Mouse (Mus musculus) hindbrain, embryonic 13.5 days (tissue): ENCODE measurements at regions not wholly inside any gene's neighbourhood (a gene's known extent, or its start where the extent isn't known, plus 50 kb on each side); places are given as distances from the start of the nearest gene placed in this dataset.

Experiments used
- ATAC-seq: fragments of 200-750 bp; cut with Nextera tagmentation; 2 replicates; pipeline ENCODE4 v1.8.0; 2017; ENCODE audit warnings: moderate TSS enrichment; ENCODE audit not compliant: low FRiP score
- H3K27ac ChIP-seq: fragments of 300-500 bp; sonication (generic); 2 replicates; pipeline ENCODE4 v1.5.1; 2015; ENCODE audit warnings: inconsistent platforms, mild to moderate bottlenecking, moderate library complexity
- H3K27me3 ChIP-seq: fragments of 300-500 bp; sonication (generic); 2 replicates; pipeline ENCODE4 v1.6.1; 2015; ENCODE audit warnings: mild to moderate bottlenecking, inconsistent platforms
- H3K36me3 ChIP-seq: fragments of 300-500 bp; sonication (generic); 2 replicates; pipeline ENCODE4 v1.6.1; 2015; ENCODE audit warnings: mild to moderate bottlenecking, inconsistent platforms
- H3K4me1 ChIP-seq: fragments of 300-500 bp; sonication (generic); replicated peaks from 2 replicates; pipeline ENCODE4 v1.6.1; 2015; ENCODE audit warnings: inconsistent platforms
- H3K4me2 ChIP-seq: fragments of 300-500 bp; sonication (generic); 2 replicates; pipeline ENCODE4 v1.6.1; 2015; ENCODE audit warnings: inconsistent platforms, mild to moderate bottlenecking, moderate library complexity
- H3K4me3 ChIP-seq: fragments of 300-500 bp; sonication (generic); 2 replicates; pipeline ENCODE4 v1.5.1; 2015; ENCODE audit warnings: mild to moderate bottlenecking, inconsistent platforms
- H3K9ac ChIP-seq: fragments of 300-500 bp; sonication (generic); 2 replicates; pipeline ENCODE4 v1.6.1; 2015; ENCODE audit warnings: mild to moderate bottlenecking, inconsistent platforms
- H3K9me3 ChIP-seq: fragments of 300-500 bp; sonication (generic); 2 replicates; pipeline ENCODE4 v1.6.1; 2016; ENCODE audit warnings: inconsistent platforms
- WGBS: fragments of 180-500 bp; shearing (Covaris S2); methylation state at CpG from one replicate; pipeline ENCODE4 v1.1.7; 2015; 5-methylcytosine and 5-hydroxymethylcytosine counted together

DNA sequence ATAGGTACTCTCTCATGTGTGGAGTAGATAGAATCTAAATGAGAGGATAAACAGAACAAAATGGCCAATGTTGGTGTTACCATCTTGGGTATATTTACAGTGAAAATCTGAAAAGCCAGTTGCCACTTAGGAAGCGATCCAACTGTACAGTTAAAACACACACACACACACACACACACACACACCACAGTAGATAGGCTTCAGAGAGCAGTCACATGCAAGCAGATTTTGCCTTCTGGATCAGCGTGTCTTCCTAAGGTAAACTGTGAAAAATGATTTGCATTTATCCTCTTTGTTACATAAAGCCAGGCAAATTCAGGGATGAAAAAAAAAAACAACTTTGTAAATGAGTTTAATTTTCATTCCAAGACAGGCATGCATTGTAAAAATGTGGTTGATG, 2917.2 kb upstream of the 5930422O12Rik start:
- H3K4me2 ChIP-seq, result no peak overlapping the region
- no peak overlapping the region for H3K27ac ChIP-seq
- no peak overlapping the region for H3K9ac ChIP-seq
- H3K4me1 ChIP-seq, result no peaks in the 10 kb centered on the region
- no peak overlapping the region for H3K4me3 ChIP-seq
- no peak for ATAC-seq
- H3K9me3 ChIP-seq, result no peaks in the 10 kb centered on the region
- WGBS, result 93% methylated on average over 2 of the region's 2 CpGs
- H3K36me3 ChIP-seq, result no peaks in the 10 kb centered on the region
- no peaks in the 10 kb centered on the region for H3K27me3 ChIP-seq

DNA sequence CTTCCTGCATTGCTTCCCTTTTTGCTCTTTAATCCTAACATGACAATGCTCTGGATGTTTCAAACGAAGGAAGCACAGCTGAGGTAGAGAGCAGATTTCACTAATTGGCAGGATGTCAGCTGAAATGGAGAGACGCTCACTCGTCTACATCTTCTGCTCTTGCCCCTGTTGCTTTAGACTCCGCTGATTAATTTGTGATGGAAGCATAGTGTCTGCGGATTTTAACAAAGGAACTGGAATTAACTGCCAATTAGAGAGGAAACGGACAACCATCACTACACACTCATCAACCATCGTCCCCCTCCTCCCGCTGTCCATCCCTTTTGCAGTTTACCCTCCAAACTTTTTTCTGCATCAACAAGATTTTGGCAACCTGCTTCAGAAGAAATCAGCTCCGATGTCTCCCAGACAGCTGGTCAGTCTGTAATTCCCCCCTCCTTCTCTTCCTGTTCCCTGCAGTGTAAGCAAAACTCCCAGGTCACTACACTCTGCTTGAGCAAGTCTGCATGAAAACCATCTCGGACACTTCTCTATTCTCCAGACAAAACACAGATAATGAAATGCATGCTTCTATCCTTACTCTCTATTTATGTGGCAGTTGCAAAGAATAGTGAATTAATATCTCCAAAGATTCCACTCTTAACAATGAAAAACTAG, 2905.6 kb upstream of the 5930422O12Rik start:
- Histone ChIP-seq H3K4me1 (0 out of 2 replicates have a peak, but pooled peaks cover 8% of the 10 kb centered on the region), H3K4me3 (no peak overlapping the region), H3K4me2 (no peak overlapping the region), H3K36me3 (no peaks in the 10 kb centered on the region), H3K9ac (no peak overlapping the region), H3K9me3 (no peaks in the 10 kb centered on the region), H3K27me3 (no peaks in the 10 kb centered on the region), H3K27ac (no peak overlapping the region)
- 56% methylated on average over 10 of the region's 10 CpGs for WGBS
- ATAC-seq, result no peak

DNA sequence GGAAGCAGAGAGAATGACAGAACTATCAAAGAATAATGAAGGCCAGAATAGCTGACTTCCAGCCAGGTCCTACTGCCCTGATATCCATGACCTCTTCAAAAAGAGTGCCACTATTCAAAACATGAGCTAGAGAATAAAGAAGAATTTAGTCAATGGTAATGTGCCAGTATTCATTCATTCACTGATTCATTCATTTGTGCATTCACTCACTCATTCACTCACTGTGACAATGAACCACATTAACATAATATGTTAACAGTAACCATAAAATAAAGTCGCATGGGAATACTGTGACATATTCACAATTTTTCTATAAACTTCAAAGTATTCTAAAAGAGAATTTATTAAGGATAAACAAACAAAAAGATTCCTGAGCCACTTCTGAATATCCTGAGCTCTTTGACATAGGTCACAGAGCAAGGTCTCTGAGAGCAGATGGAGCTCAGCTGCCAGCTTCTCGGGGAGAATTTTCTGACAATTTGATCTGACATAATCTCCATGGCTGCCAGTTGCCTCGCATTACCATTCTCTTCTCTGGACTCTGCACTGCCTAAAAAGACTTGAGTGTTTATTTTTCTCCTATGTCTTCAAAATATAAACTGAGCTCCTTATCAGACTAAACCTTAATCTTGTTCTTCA, 2895.5 kb upstream of the 5930422O12Rik start:
- no peaks in the 10 kb centered on the region for H3K9me3 ChIP-seq
- no peaks in the 10 kb centered on the region for H3K4me1 ChIP-seq
- H3K4me2 ChIP-seq, result no peak overlapping the region
- H3K27ac ChIP-seq, result no peak overlapping the region; the same call in 1 of the 2 replicates
- ATAC-seq, result peak; percentile 68; the same call in 1 of the 2 replicates
- H3K9ac ChIP-seq, result no peak overlapping the region
- H3K36me3 ChIP-seq, result no peaks in the 10 kb centered on the region
- no peak overlapping the region for H3K4me3 ChIP-seq
- H3K27me3 ChIP-seq, result no peaks in the 10 kb centered on the region
- WGBS, result 23% methylated on average over 3 of the region's 3 CpGs

GRCm38 (mm10) chr8:30533501-30533870, 2895.0 kb upstream of the 5930422O12Rik start:
- no peak overlapping the region for H3K4me2 ChIP-seq
- H3K9me3 ChIP-seq, result no peaks in the 10 kb centered on the region
- peak; percentile 79; the same call in 1 of the 2 replicates for ATAC-seq
- no peaks in the 10 kb centered on the region for H3K4me1 ChIP-seq
- no peak overlapping the region; the same call in 1 of the 2 replicates for H3K27ac ChIP-seq
- no peak overlapping the region for H3K9ac ChIP-seq
- H3K27me3 ChIP-seq, result no peaks in the 10 kb centered on the region
- H3K36me3 ChIP-seq, result no peaks in the 10 kb centered on the region
- WGBS, result 53% methylated on average over 3 of the region's 3 CpGs
- H3K4me3 ChIP-seq, result no peak overlapping the region

DNA sequence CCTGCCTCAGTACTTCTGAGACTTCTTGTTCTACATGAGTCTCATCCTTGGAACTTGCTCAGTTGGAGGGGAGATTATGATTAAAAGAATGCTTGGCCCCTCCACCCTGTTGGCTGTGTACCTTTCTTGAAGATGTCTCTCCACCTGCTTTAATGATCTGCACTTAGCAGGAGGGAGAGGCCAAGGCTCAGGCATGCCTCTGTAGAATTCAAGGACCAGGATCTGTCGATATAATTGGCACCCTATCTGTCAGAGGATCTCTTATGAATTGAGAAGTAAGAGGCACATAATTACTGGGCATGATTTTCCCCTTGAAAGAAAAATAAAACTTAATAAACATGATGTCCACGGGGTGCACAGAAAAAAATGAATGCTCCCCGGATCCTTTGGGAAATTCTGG, 2893.1 kb upstream of the 5930422O12Rik start:
- Histone ChIP-seq H3K4me1 (no peaks in the 10 kb centered on the region), H3K36me3 (no peaks in the 10 kb centered on the region), H3K27ac (no peak overlapping the region), H3K4me3 (no peak overlapping the region), H3K27me3 (no peaks in the 10 kb centered on the region), H3K9ac (no peak overlapping the region), H3K4me2 (no peak overlapping the region), H3K9me3 (no peaks in the 10 kb centered on the region)
- WGBS, result 55% methylated on average over 3 of the region's 3 CpGs
- ATAC-seq, result no peak

DNA sequence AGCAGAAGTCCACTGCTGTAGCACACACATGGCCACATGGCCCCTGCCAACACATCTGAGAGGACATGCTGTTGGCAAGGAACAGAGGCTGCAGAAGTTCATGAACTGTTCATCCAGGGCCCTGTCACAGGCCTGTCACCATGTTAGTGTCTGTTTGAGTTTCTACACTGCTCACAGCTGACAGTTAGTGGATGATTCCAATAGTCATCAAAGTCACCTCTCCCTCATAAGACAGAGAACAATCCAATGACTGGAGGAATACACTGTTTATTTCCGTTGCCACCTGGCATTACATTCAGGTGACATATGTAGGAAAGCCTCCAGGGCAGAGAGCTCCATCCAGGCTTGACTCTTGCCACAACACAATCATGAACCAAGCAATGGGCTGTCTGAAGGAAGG, 2886.3 kb upstream of the 5930422O12Rik start:
- no peaks in the 10 kb centered on the region for H3K27me3 ChIP-seq
- no peak overlapping the region for H3K9ac ChIP-seq
- H3K9me3 ChIP-seq, result no peaks in the 10 kb centered on the region
- H3K27ac ChIP-seq, result no peak overlapping the region
- H3K4me2 ChIP-seq, result no peak overlapping the region
- 91% methylated on average over 1 of the region's 1 CpGs for WGBS
- ATAC-seq, result no peak
- H3K36me3 ChIP-seq, result no peaks in the 10 kb centered on the region
- H3K4me3 ChIP-seq, result no peak overlapping the region
- no peaks in the 10 kb centered on the region for H3K4me1 ChIP-seq

GRCm38 (mm10) chr8:30547820-30548219, 2880.7 kb upstream of the 5930422O12Rik start:
- H3K4me1 ChIP-seq, result peaks cover 5% of the 10 kb centered on the region; the same call in 1 of the 2 replicates
- no peak overlapping the region for H3K4me2 ChIP-seq
- H3K36me3 ChIP-seq, result no peaks in the 10 kb centered on the region
- 17% methylated on average over 2 of the region's 2 CpGs for WGBS
- no peaks in the 10 kb centered on the region for H3K27me3 ChIP-seq
- 0 out of 2 replicates have a peak overlapping the region, but pooled peaks have one; percentile 41 for H3K27ac ChIP-seq
- H3K4me3 ChIP-seq, result no peak overlapping the region
- H3K9me3 ChIP-seq, result no peaks in the 10 kb centered on the region
- no peak for ATAC-seq
- H3K9ac ChIP-seq, result no peak overlapping the region

GRCm38 (mm10) chr8:30551051-30551450, 2877.5 kb upstream of the 5930422O12Rik start:
- WGBS, result 87% methylated on average over 1 of the region's 1 CpGs
- Histone ChIP-seq H3K4me1 (peaks cover 5% of the 10 kb centered on the region; the same call in 1 of the 2 replicates), H3K4me3 (no peak overlapping the region), H3K9me3 (no peaks in the 10 kb centered on the region), H3K9ac (no peak overlapping the region), H3K27me3 (no peaks in the 10 kb centered on the region), H3K27ac (no peak overlapping the region), H3K4me2 (no peak overlapping the region), H3K36me3 (no peaks in the 10 kb centered on the region)
- ATAC-seq, result no peak

DNA sequence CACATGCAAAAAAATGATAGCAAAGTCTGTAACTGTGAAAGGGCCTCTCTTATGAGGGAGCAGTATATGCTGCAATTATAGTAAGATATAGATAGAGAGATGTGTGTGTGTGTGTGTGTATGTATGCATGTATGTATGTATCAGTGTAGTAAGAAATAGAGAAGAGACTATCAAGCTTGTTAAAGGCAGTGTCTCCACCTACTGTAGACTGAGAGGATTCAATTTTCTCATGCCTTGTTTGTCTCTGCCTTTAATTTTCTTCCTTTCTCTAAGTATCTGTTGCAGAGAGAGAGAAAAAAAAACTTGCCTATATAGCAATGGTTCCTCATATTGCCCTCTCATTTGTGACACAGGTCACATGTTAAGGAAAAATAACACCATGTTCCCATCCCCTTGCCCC, 2871.1 kb upstream of the 5930422O12Rik start:
- Histone ChIP-seq H3K9me3 (no peaks in the 10 kb centered on the region), H3K9ac (no peak overlapping the region), H3K27ac (no peak overlapping the region), H3K4me2 (no peak overlapping the region), H3K4me3 (no peak overlapping the region), H3K27me3 (no peaks in the 10 kb centered on the region), H3K36me3 (no peaks in the 10 kb centered on the region), H3K4me1 (no peaks in the 10 kb centered on the region)
- no peak for ATAC-seq

- Histone ChIP-seq H3K27me3 (no peaks in the 10 kb centered on the region), H3K9ac (no peak overlapping the region), H3K4me2 (no peak overlapping the region), H3K4me1 (no peaks in the 10 kb centered on the region), H3K36me3 (no peaks in the 10 kb centered on the region), H3K27ac (no peak overlapping the region), H3K9me3 (no peaks in the 10 kb centered on the region), H3K4me3 (no peak overlapping the region)
- 76% methylated on average over 8 of the region's 8 CpGs for WGBS
- ATAC-seq, result no peak
Measured at GRCm38 (mm10) chr8:30561323-30562207, 2866.9 kb upstream of the 5930422O12Rik start.

- H3K27me3 ChIP-seq, result no peaks in the 10 kb centered on the region
- no peak overlapping the region for H3K9ac ChIP-seq
- H3K4me1 ChIP-seq, result no peaks in the 10 kb centered on the region
- H3K27ac ChIP-seq, result no peak overlapping the region
- H3K9me3 ChIP-seq, result no peaks in the 10 kb centered on the region
- H3K4me3 ChIP-seq, result no peak overlapping the region
- no peak for ATAC-seq
- 73% methylated on average over 3 of the region's 3 CpGs for WGBS
- H3K36me3 ChIP-seq, result no peaks in the 10 kb centered on the region
- H3K4me2 ChIP-seq, result no peak overlapping the region
Measured at GRCm38 (mm10) chr8:30569799-30570198, 2858.7 kb upstream of the 5930422O12Rik start.

GRCm38 (mm10) chr8:30570547-30570946, 2858.0 kb upstream of the 5930422O12Rik start:
- Histone ChIP-seq H3K36me3 (no peaks in the 10 kb centered on the region), H3K9ac (no peak overlapping the region), H3K4me3 (no peak overlapping the region), H3K27ac (no peak overlapping the region), H3K9me3 (no peaks in the 10 kb centered on the region), H3K27me3 (no peaks in the 10 kb centered on the region), H3K4me2 (no peak overlapping the region), H3K4me1 (no peaks in the 10 kb centered on the region)
- ATAC-seq, result no peak
- WGBS, result 32% methylated on average over 5 of the region's 5 CpGs
